Mouse (Mus musculus) kidney, embryonic 14.5 days (tissue): Measurements from ENCODE around the gene Il1rl2. TPM values are rescaled to one million over a fixed set of nuclear protein-coding genes. Genes with fewer than 3 reads are reported as not detected.

ENCODE experiments used
- ATAC-seq: fragments of 200-750 bp; cut with Nextera tagmentation; 2 replicates; pipeline ENCODE4 v1.8.0; 2017; ENCODE audit warnings: moderate number of reproducible peaks, mild to moderate bottlenecking, moderate TSS enrichment, moderate library complexity; ENCODE audit not compliant: low FRiP score, low TSS enrichment
- H3K27ac ChIP-seq: fragments of 300-500 bp; sonication (generic); 2 replicates; pipeline ENCODE4 v1.5.1; 2014; ENCODE audit warnings: low read depth, mild to moderate bottlenecking, low read length, moderate library complexity, mixed read lengths
- H3K27me3 ChIP-seq: fragments of 300-500 bp; sonication (generic); 2 replicates; pipeline ENCODE4 v1.6.1; 2014; ENCODE audit warnings: mild to moderate bottlenecking, low read length; ENCODE audit not compliant: control insufficient read depth, insufficient read depth
- H3K36me3 ChIP-seq: fragments of 300-500 bp; sonication (generic); 2 replicates; pipeline ENCODE4 v1.6.1; 2014; ENCODE audit warnings: low read length, mixed read lengths; ENCODE audit not compliant: control insufficient read depth, insufficient read depth
- H3K4me1 ChIP-seq: fragments of 300-500 bp; sonication (generic); 2 replicates; pipeline ENCODE4 v1.6.1; 2014; ENCODE audit warnings: low read length, mixed read lengths; ENCODE audit not compliant: control insufficient read depth, insufficient read depth
- H3K4me2 ChIP-seq: fragments of 300-500 bp; sonication (generic); replicated peaks from 2 replicates; pipeline ENCODE4 v1.6.1; 2014; ENCODE audit warnings: low read depth, mild to moderate bottlenecking, low read length
- H3K4me3 ChIP-seq: fragments of 300-500 bp; sonication (generic); 2 replicates; pipeline ENCODE4 v1.5.1; 2014; ENCODE audit warnings: mild to moderate bottlenecking, low read length
- H3K9ac ChIP-seq: fragments of 300-500 bp; sonication (generic); 2 replicates; pipeline ENCODE4 v1.6.1; 2014; ENCODE audit warnings: low read depth, mild to moderate bottlenecking, low read length, moderate library complexity
- H3K9me3 ChIP-seq: fragments of 300-500 bp; sonication (generic); 2 replicates; pipeline ENCODE4 v1.6.1; 2016; ENCODE audit warnings: low read length; ENCODE audit not compliant: control insufficient read depth
- WGBS: fragments of 180-500 bp; shearing (Covaris S2); extraction: QIAGEN DNeasy Blood & Tissue Kit; methylation state at CpG from one replicate; pipeline ENCODE4 v1.1.7; 2014; 5-methylcytosine and 5-hydroxymethylcytosine counted together
- polyA plus RNA-seq: library from polyadenylated mRNA; unstranded; fragments of >200 nt; fragmentation: Nextera tagmentation; extraction: Ambion mirVana; gene quantifications from 2 replicates; pipeline ENCODE4 v1.2.1, GENCODE M21; 2014

Il1rl2 gene
- polyA plus RNA-seq, 1 experiment from 2014 or later, result 5.2 TPM

DNA sequence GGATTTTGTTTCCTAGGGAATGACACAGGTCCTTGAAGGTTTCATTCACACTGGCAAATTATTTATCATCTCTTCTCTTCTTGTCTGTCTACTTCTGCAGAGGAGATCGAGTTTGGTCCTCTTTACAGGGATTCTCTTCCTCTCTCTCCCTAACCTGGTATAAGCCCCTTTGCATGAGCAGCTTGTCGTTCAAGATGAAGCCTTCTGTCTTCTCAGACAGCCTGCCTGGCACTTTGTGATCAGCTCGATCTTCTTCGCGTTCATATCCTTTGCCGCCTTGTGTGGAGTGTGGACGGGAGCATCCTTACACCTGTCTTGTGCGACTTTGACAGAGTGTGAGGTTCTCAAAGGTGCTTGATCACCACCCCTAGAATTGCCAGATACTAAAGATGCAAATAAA is 5.8 kb downstream of the Il1rl2 start:
- no peak overlapping the region for H3K4me2 ChIP-seq
- no peak overlapping the region for H3K4me3 ChIP-seq
- no peak for ATAC-seq
- 0 out of 2 replicates have a peak, but pooled peaks cover 8% of the 10 kb centered on the region for H3K4me1 ChIP-seq
- H3K27ac ChIP-seq, result no peak overlapping the region
- H3K36me3 ChIP-seq, result no peaks in the 10 kb centered on the region
- no peak overlapping the region for H3K9ac ChIP-seq
- no peaks in the 10 kb centered on the region for H3K9me3 ChIP-seq
- 82% methylated on average over 8 of the region's 8 CpGs for WGBS
- peaks cover 13% of the 10 kb centered on the region for H3K27me3 ChIP-seq

DNA sequence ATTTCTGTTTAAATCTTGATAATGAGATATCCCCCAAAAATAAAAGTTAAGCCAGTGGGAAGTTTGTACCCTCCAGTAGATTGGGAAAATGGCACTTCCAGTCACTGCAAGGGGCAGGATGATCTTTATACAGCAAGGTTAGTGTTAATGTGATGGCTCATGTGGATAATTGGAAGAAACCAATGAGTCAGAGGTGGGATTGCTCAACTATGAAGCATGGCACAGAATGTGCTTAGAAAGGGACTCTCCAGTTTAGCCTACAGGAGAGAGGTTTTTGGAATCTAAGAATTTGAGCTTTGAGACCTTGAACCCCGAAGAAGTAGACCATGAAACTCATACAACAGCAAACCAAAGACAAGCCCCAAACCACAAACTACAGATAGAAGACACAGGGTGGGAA is 14.9 kb downstream of the Il1rl2 start:
- no peak overlapping the region for H3K9ac ChIP-seq
- WGBS, result 96% methylated on average over 1 of the region's 1 CpGs
- ATAC-seq, result no peak

DNA sequence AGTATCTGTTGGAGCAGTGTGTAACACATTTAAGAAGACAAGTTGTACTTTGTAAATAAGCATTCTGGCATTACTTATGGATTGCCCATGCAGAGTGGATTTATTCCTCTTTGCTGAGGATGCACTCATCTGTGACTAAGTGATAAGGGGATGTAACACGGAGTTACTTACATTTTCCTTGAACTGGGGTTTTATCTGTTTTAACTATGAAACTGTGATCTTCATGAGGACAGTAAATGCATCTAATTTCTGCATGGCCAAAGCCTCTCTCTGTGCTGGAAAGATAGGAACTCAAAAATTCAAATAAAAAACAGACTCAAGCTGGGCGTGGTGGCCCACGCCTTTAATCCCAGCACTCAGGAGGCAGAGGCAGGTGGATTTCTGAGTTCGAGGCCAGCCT is 15.7 kb downstream of the Il1rl2 start:
- 82% methylated on average over 4 of the region's 4 CpGs for WGBS

More for the DNA sequence above, 14.9 kb downstream of the Il1rl2 start:
- no peak overlapping the region for H3K27ac ChIP-seq
- H3K4me2 ChIP-seq, result no peak overlapping the region
- H3K27me3 ChIP-seq, result no peaks in the 10 kb centered on the region
- H3K4me1 ChIP-seq, result no peaks in the 10 kb centered on the region
- no peaks in the 10 kb centered on the region for H3K36me3 ChIP-seq
- H3K9me3 ChIP-seq, result no peaks in the 10 kb centered on the region
- H3K4me3 ChIP-seq, result no peak overlapping the region

DNA sequence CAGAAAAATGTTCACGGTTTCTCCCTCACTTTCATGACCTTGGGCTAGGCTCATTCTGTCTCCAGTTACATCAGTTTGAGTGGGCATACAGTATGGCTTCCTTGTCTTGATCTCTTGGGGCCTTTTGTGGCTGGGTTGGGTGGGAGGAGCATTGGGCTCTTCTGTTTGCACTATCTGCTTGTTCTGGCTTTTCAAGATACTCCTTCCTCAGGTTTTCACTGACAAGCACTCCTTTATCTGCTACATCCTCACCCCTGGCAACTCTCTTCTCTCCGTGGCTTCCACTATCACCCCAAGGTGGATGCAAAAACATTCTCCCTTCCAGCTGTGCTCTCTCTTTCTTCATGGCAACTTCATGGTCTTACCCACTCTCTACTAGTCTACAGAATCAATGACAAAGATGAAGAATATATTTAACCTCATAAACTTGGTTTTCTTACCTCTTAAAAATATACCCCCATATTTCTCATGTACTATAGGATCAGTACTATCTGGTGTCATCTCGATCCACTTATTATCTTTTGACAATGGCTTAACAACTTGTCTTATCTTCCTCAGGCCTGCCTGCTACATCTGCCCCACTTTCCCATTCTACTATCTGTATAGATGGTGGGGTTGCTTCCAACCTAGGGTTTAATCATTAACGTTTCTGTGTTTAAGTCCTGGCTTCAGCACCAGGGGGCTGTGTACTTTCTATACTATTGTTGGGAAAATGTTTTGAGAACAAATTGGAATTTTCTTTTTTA is 27.9 kb downstream of the Il1rl2 start:
- Histone ChIP-seq H3K36me3 (no peaks in the 10 kb centered on the region), H3K9ac (no peak overlapping the region), H3K4me2 (no peak overlapping the region), H3K4me3 (no peak overlapping the region), H3K4me1 (no peaks in the 10 kb centered on the region), H3K27me3 (no peaks in the 10 kb centered on the region), H3K27ac (no peak overlapping the region), H3K9me3 (no peaks in the 10 kb centered on the region)
- ATAC-seq, result no peak
- WGBS, result 86% methylated on average over 4 of the region's 4 CpGs

More for the DNA sequence above, 15.7 kb downstream of the Il1rl2 start:
- no peak overlapping the region for H3K9ac ChIP-seq
- H3K4me2 ChIP-seq, result no peak overlapping the region
- no peak for ATAC-seq
- H3K9me3 ChIP-seq, result no peaks in the 10 kb centered on the region
- no peak overlapping the region for H3K27ac ChIP-seq
- H3K4me1 ChIP-seq, result no peaks in the 10 kb centered on the region
- H3K27me3 ChIP-seq, result no peaks in the 10 kb centered on the region
- no peak overlapping the region for H3K4me3 ChIP-seq
- no peaks in the 10 kb centered on the region for H3K36me3 ChIP-seq

DNA sequence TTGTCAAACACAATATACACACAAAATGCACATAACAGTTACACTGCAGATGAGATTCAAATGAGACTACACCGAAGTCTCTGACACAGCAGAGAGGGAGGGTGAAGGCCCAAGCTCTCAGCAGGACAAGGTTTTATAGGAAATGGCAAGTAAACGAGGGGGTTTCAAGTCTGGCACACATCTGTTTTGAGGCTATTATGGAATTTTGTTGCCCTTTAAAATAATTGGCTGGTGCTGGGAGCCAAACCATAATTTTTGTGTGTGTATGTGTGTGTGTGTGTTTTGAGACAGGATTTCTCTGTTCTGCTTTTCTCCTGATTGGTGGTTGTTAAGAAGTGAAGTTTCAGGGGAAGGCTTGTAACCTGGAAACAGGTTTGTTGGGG is 28.5 kb downstream of the Il1rl2 start:
- Histone ChIP-seq H3K9ac (no peak overlapping the region), H3K4me2 (no peak overlapping the region), H3K36me3 (no peaks in the 10 kb centered on the region), H3K27ac (no peak overlapping the region), H3K27me3 (no peaks in the 10 kb centered on the region), H3K9me3 (no peaks in the 10 kb centered on the region), H3K4me1 (no peaks in the 10 kb centered on the region), H3K4me3 (no peak overlapping the region)
- ATAC-seq, result no peak
- 80% methylated on average over 2 of the region's 2 CpGs for WGBS

DNA sequence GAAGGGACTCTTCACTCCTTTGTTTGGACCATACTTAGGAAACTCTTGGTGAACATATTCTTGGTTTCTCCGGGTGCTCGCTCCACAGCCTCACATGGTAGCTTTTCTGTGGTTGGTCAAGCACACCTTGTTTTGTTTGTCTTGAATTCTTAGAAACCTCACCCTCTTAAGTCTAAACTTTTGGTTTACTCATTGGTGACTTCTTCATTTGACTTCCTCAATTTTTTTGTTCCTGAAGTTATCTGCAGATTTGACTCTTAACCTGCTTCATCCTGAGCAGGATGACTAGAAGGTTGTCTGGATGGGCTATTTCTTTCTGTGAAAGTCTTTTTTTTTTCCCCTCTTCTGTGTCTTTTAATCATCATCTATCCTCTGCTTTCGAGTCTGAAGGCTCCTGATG is 30.3 kb downstream of the Il1rl2 start:
- no peak overlapping the region for H3K4me3 ChIP-seq
- no peaks in the 10 kb centered on the region for H3K9me3 ChIP-seq
- H3K36me3 ChIP-seq, result no peaks in the 10 kb centered on the region
- whole genome bisulfite sequencing, result 88% methylated on average over 3 of the region's 3 CpGs
- H3K27me3 ChIP-seq, result no peaks in the 10 kb centered on the region
- no peak for ATAC-seq
- no peak overlapping the region for H3K27ac ChIP-seq
- H3K9ac ChIP-seq, result no peak overlapping the region
- H3K4me1 ChIP-seq, result no peaks in the 10 kb centered on the region
- H3K4me2 ChIP-seq, result no peak overlapping the region

DNA sequence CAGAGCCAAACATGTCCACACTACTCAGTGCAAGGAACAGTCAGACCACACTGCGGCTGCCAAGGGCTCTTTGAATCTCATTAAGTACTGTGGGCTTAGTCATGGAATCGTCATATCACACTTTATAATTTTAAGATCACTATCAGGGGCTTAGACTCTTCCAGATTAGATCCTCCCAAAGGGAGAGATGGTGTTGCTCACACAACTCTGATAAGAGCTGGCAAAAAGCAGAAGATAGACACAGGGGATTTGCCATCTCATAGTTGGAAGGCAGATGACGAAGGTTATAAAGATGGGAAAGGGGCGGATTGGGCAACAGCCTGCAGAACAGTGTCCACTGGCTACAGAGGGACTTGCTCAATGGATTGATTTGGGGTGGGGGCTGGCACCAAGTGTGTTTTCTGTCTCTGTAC is 31.0 kb downstream of the Il1rl2 start:
- no peaks in the 10 kb centered on the region for H3K27me3 ChIP-seq
- no peak for ATAC-seq
- no peak overlapping the region for H3K27ac ChIP-seq
- H3K4me1 ChIP-seq, result no peaks in the 10 kb centered on the region
- H3K9me3 ChIP-seq, result no peaks in the 10 kb centered on the region
- no peak overlapping the region for H3K4me3 ChIP-seq
- no peak overlapping the region for H3K4me2 ChIP-seq
- WGBS, result 91% methylated on average over 4 of the region's 4 CpGs
- H3K9ac ChIP-seq, result no peak overlapping the region
- no peaks in the 10 kb centered on the region for H3K36me3 ChIP-seq

DNA sequence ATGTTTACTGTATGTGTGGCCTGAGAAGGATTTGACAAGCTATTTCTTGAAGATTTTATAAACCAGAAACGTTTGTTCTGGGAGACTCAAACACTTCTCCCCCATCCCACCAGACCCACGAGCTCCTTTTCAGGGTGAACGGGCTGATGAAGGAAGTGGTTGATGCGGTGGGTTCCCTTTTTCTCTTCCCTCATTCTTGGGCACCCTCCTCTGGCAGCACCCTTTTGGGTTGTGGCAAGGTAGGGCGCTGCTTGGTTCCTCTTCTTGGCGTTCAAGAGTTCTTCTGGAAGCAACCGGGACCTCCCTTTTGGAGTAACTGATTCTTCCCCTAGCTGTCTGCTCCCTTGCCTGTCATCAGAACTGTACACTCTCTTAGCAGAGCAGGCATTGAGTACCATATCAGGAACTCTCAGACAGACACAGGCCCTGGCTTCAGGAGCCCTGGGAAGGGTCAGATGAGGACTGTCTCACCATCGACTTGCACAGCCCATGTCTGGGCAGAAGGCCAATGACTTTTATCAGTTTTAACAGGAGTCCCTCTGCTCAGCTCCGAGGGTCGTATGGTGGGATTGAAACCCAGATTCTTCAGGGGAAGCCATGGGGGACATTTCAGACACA is 31.6 kb downstream of the Il1rl2 start:
- ATAC-seq, result no peak
- Histone ChIP-seq H3K27ac (no peak overlapping the region), H3K27me3 (no peaks in the 10 kb centered on the region), H3K4me1 (no peaks in the 10 kb centered on the region), H3K9ac (no peak overlapping the region), H3K4me3 (no peak overlapping the region), H3K36me3 (no peaks in the 10 kb centered on the region), H3K9me3 (no peaks in the 10 kb centered on the region), H3K4me2 (no peak overlapping the region)
- 85% methylated on average over 10 of the region's 10 CpGs for WGBS

DNA sequence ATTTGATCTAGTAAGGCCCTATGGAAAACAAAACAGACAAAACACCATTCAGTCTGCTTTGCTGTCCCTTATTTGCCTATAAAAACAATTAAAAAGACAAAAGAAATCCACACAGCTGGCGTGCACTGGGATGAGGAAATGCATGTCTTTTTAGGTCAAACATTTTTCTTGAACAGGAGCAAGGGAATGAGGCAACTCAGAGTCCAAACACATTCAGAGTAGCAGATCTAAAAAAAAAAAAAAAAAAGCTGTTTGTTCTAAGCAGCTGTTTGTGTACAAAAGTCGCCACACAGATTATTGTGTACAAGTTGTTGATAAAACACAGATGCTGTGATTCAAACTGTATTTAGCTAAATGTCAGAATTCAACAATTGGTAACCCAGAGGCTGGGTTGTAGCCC is 33.5 kb downstream of the Il1rl2 start:
- no peak overlapping the region for H3K27ac ChIP-seq
- no peak overlapping the region for H3K4me3 ChIP-seq
- H3K9me3 ChIP-seq, result no peaks in the 10 kb centered on the region
- H3K9ac ChIP-seq, result no peak overlapping the region
- no peak overlapping the region for H3K4me2 ChIP-seq
- 66% methylated on average over 2 of the region's 2 CpGs for WGBS
- H3K36me3 ChIP-seq, result no peaks in the 10 kb centered on the region
- ATAC-seq, result no peak
- H3K27me3 ChIP-seq, result no peaks in the 10 kb centered on the region
- H3K4me1 ChIP-seq, result no peaks in the 10 kb centered on the region
